Mouse (Mus musculus): Measurements from ENCODE around the gene Atp1a3. TPM values are rescaled to one million over a fixed set of nuclear protein-coding genes. Genes with fewer than 3 reads are reported as not detected.

Atp1a3 gene
- polyA plus RNA-seq, 1 experiment from 2014 or later: 1.0 TPM

DNA sequence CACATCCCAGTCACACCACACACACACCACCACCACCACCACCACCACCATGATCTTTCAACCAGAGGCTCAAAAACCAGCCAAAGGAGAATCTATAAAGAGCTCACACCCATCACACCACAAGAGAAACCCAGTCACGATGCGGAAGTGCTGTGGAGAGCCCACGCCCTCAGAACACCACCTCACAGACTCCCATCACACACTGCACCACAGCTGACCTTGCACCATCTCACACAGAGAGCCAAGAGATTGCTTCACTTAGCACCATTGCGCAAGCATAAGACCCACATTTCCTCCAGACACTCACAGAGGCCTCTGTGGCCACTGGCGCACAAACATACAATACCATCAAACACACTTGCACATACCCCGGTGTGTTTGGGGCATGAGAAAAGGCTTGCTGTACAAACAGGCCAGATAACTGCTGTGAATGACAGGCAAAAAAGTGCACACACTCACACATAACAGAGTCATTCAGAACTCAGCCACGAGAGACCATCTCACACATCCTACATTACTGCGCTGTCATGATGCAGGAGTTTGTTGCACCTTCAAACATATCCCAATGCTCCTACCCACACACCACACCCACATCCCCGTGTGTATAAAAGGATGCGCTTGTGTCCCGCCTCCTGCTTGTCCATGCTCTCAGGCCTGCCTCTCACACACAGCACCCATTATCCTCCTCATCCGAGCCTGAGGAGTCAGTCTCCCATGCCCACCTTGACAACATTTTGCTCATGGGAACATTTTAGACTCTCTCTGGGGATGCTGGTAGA, 1.0 kb upstream of the Atp1a3 start:
- WGBS: 72% methylated on average over 12 of the region's 12 CpGs
- no peak overlapping the region for H3K4me3 ChIP-seq (ENCODE audit: low read length)
- no peaks in the 10 kb centered on the region for H3K9me3 ChIP-seq (ENCODE audit: control insufficient read depth, low read length)
- H3K27me3 ChIP-seq (ENCODE audit: control insufficient read depth, insufficient read depth, low read depth, low read length): peaks cover 71% of the 10 kb centered on the region
- H3K27ac ChIP-seq (ENCODE audit: low read length): no peak overlapping the region
- H3K4me1 ChIP-seq (replicated peaks; ENCODE audit: control insufficient read depth, insufficient read depth, low read length): peaks cover 6% of the 10 kb centered on the region; the same call in 1 of the 2 replicates
- no peaks in the 10 kb centered on the region for H3K36me3 ChIP-seq (ENCODE audit: control insufficient read depth, insufficient read depth, low read length)
- no peak for ATAC-seq (ENCODE audit: low read depth)
- no peak overlapping the region for H3K4me2 ChIP-seq (ENCODE audit: low read depth, low read length)
- H3K9ac ChIP-seq (ENCODE audit: low read length): no peak overlapping the region

DNA sequence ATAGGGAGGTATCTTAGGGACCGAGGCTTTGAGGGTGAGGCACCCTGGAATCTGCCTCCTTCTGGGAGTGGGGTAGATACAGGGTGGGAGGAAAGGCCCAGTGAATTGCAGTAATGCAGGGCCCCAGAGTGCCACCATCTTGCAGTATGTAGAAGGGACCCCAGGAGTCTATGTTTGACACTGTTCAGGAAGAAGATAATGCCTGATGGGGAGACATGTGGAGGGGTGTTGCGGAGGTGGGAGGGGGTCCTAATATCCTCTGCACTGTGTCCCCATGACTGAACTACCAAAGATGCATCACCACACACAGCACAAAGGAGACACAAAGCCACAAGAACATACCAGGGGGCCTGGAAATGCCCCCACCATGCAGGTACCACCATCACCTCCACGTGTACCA, 413 bp upstream of the Atp1a3 start:
- 48% methylated on average over 3 of the region's 3 CpGs for WGBS
- no peaks in the 10 kb centered on the region for H3K9me3 ChIP-seq (ENCODE audit: control insufficient read depth, low read length)
- H3K9ac ChIP-seq (ENCODE audit: low read length): no peak overlapping the region
- peaks cover 6% of the 10 kb centered on the region; the same call in 1 of the 2 replicates for H3K4me1 ChIP-seq (replicated peaks; ENCODE audit: control insufficient read depth, insufficient read depth, low read length)
- no peak overlapping the region for H3K27ac ChIP-seq (ENCODE audit: low read length)
- H3K27me3 ChIP-seq (ENCODE audit: control insufficient read depth, insufficient read depth, low read depth, low read length): peaks cover 65% of the 10 kb centered on the region
- ATAC-seq (ENCODE audit: low read depth): no peak
- H3K36me3 ChIP-seq (ENCODE audit: control insufficient read depth, insufficient read depth, low read length): no peaks in the 10 kb centered on the region
- H3K4me3 ChIP-seq (ENCODE audit: low read length): no peak overlapping the region
- H3K4me2 ChIP-seq (ENCODE audit: low read depth, low read length): no peak overlapping the region

DNA sequence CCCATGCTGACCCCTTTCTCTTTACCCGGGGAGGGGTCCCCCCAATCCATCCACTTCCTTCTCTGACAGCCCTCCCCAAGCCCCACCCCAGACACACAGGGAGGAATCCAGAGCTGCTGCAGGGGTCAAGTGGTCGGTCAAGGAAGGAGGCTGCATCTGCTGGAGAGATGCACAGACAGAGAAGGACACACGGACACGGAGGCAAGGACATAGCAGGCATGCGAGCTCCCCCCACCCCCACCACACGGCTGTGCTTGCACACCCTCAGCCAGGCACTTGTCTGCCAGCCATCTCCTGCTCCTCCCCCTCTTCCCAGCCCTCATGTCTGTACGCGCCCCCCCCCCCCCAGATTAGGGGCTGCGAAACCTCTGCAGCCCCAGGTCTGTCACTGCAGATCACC, 952 bp downstream of the Atp1a3 start:
- H3K4me3 ChIP-seq (ENCODE audit: low read length): no peak overlapping the region
- no peaks in the 10 kb centered on the region for H3K9me3 ChIP-seq (ENCODE audit: control insufficient read depth, low read length)
- ATAC-seq (ENCODE audit: low read depth): no peak
- H3K27ac ChIP-seq (ENCODE audit: low read length): no peak overlapping the region
- no peak overlapping the region for H3K9ac ChIP-seq (ENCODE audit: low read length)
- WGBS: 28% methylated on average over 6 of the region's 9 CpGs
- H3K27me3 ChIP-seq (ENCODE audit: control insufficient read depth, insufficient read depth, low read depth, low read length): peaks cover 52% of the 10 kb centered on the region
- no peaks in the 10 kb centered on the region for H3K36me3 ChIP-seq (ENCODE audit: control insufficient read depth, insufficient read depth, low read length)
- H3K4me1 ChIP-seq (replicated peaks; ENCODE audit: control insufficient read depth, insufficient read depth, low read length): no peaks in the 10 kb centered on the region; the same call in 1 of the 2 replicates
- H3K4me2 ChIP-seq (ENCODE audit: low read depth, low read length): no peak overlapping the region

DNA sequence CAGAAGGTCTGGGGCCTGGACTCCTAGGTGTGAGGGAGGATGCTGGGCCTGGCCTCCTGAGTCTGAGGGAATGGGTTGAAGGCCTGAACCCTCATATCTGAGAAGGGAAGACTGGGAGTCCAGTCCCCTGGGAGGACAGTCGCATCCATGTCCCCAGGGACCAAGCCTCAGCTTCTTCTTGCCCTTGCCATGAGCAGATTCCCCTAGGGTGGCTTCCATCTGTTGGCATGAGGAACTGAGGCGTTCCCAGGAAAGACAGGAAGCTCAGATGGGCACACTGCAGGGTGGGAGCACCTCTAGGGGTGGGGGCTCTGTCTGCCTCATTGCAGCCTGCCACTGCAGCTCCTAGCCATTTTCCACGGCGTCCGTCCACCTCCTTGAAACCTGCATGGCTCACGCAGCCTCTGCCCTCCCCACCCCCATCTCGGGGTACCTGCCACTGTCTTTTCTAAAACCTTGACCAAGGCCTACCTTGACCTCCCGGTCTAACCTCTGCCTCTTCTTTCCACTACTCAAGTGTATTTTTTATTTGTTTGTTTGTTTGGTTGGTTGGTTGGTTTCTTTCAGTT, 1.9 kb downstream of the Atp1a3 start:
- WGBS: 75% methylated on average over 8 of the region's 8 CpGs
- H3K27me3 ChIP-seq (ENCODE audit: control insufficient read depth, insufficient read depth, low read depth, low read length): peaks cover 43% of the 10 kb centered on the region

DNA sequence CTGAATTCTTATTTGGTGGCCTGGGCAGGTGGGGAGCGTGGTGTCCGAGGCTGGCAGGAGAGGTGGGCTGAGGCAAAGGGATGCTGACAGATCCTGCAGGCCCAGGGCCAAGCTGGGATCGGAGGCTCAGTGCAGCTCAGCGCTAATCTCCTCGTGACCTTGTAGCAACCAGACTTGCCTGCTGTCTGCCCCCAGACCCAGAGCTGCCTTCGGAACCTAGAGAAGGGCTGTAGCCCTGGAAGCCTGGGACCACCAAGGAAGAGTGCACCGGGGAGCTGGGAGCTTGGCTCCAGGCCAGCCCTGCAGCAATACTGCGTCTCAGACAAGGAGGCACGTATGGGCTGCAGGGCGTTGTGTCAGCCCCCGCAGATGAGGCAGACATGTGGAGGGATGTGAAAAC, 2.5 kb downstream of the Atp1a3 start:
- H3K4me3 ChIP-seq (ENCODE audit: low read length): no peak overlapping the region

More for the DNA sequence above, 1.9 kb downstream of the Atp1a3 start:
- no peak for ATAC-seq (ENCODE audit: low read depth)
- no peak overlapping the region for H3K9ac ChIP-seq (ENCODE audit: low read length)
- no peak overlapping the region for H3K27ac ChIP-seq (ENCODE audit: low read length)
- no peaks in the 10 kb centered on the region; the same call in 1 of the 2 replicates for H3K4me1 ChIP-seq (replicated peaks; ENCODE audit: control insufficient read depth, insufficient read depth, low read length)
- no peaks in the 10 kb centered on the region for H3K9me3 ChIP-seq (ENCODE audit: control insufficient read depth, low read length)
- H3K4me3 ChIP-seq (ENCODE audit: low read length): no peak overlapping the region
- no peak overlapping the region for H3K4me2 ChIP-seq (ENCODE audit: low read depth, low read length)
- H3K36me3 ChIP-seq (ENCODE audit: control insufficient read depth, insufficient read depth, low read length): no peaks in the 10 kb centered on the region

DNA sequence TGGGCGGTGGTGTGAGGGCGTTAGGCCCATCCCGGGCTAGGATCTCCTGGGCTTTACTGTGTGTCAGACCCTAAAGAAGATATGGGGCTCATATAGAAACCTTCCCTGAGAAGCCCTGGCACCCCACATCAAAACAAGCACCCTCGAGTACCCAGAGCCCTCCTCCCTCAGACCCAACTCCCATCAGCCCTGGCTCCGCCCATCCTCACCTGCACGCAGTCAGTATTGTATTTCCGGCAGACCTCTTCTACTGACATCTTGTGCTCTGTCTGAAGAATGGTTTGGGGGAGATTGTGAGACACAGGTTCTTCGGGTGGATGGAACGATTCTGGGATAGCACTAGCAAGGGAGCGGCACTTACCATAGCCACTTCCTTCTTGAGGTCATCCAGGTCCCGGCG, 5.0 kb downstream of the Atp1a3 start:
- ATAC-seq (ENCODE audit: low read depth): no peak
- Histone ChIP-seq H3K27me3 (ENCODE audit: control insufficient read depth, insufficient read depth, low read depth, low read length) (peaks cover 11% of the 10 kb centered on the region), H3K36me3 (ENCODE audit: control insufficient read depth, insufficient read depth, low read length) (no peaks in the 10 kb centered on the region), H3K4me1 (replicated peaks; ENCODE audit: control insufficient read depth, insufficient read depth, low read length) (no peaks in the 10 kb centered on the region; the same call in 1 of the 2 replicates), H3K27ac (ENCODE audit: low read length) (no peak overlapping the region), H3K4me3 (ENCODE audit: low read length) (no peak overlapping the region), H3K9ac (ENCODE audit: low read length) (no peak overlapping the region), H3K4me2 (ENCODE audit: low read depth, low read length) (no peak overlapping the region), H3K9me3 (ENCODE audit: control insufficient read depth, low read length) (no peaks in the 10 kb centered on the region)
- 56% methylated on average over 12 of the region's 12 CpGs for WGBS

More for the DNA sequence above, 2.5 kb downstream of the Atp1a3 start:
- Histone ChIP-seq H3K9me3 (ENCODE audit: control insufficient read depth, low read length) (no peaks in the 10 kb centered on the region), H3K27ac (ENCODE audit: low read length) (no peak overlapping the region), H3K9ac (ENCODE audit: low read length) (no peak overlapping the region), H3K4me1 (replicated peaks; ENCODE audit: control insufficient read depth, insufficient read depth, low read length) (no peaks in the 10 kb centered on the region; the same call in 1 of the 2 replicates), H3K27me3 (ENCODE audit: control insufficient read depth, insufficient read depth, low read depth, low read length) (peaks cover 37% of the 10 kb centered on the region), H3K4me2 (ENCODE audit: low read depth, low read length) (no peak overlapping the region), H3K36me3 (ENCODE audit: control insufficient read depth, insufficient read depth, low read length) (no peaks in the 10 kb centered on the region)
- ATAC-seq (ENCODE audit: low read depth): no peak
- WGBS: 40% methylated on average over 11 of the region's 11 CpGs

DNA sequence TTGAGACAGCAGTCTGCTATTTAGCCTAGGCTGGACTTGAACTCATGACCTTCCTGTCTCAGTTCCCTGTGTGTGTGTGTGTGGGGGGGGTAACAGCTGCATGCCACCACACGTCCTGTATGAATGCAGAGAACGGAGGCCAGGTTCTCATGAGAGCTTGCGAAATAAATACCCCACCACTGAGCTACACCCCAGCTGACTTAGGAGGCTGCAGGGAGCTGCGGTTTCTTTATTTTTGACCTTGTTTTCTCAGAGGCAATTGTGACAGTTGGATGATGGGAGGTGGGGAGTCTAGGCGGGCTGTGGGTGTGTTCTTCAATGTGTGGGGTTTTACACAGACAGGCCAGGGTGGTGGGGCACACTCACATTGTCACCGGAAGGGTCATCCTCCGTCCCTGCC, 5.5 kb downstream of the Atp1a3 start:
- Histone ChIP-seq H3K27ac (ENCODE audit: low read length) (no peak overlapping the region), H3K4me3 (ENCODE audit: low read length) (no peak overlapping the region), H3K4me2 (ENCODE audit: low read depth, low read length) (no peak overlapping the region), H3K36me3 (ENCODE audit: control insufficient read depth, insufficient read depth, low read length) (no peaks in the 10 kb centered on the region), H3K27me3 (ENCODE audit: control insufficient read depth, insufficient read depth, low read depth, low read length) (peaks cover 6% of the 10 kb centered on the region), H3K4me1 (replicated peaks; ENCODE audit: control insufficient read depth, insufficient read depth, low read length) (no peaks in the 10 kb centered on the region), H3K9ac (ENCODE audit: low read length) (no peak overlapping the region), H3K9me3 (ENCODE audit: control insufficient read depth, low read length) (no peaks in the 10 kb centered on the region)
- 61% methylated on average over 7 of the region's 7 CpGs for WGBS
- ATAC-seq (ENCODE audit: low read depth): no peak

DNA sequence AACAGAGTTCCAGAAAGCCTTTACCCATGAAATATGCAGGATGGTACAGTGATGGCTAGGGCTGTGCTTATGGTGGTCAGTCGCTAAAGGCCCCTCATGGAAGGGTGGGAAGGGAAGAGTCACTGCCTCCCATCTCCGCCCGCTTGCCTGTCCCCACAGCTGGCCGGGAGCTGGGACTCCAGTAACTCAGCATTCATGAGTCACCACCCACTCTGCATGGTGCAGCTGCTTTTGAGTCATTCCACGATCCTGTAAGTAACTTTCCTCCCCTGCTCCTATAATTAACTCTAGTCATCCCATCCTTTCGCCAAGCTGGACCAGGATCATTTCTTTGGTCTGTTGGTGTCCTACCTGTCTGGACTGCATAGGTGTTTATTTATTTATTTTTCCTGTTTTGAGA, 12.7 kb downstream of the Atp1a3 start:
- H3K4me2 ChIP-seq (ENCODE audit: low read depth, low read length): no peak overlapping the region
- H3K4me3 ChIP-seq (ENCODE audit: low read length): no peak overlapping the region
- H3K36me3 ChIP-seq (ENCODE audit: control insufficient read depth, insufficient read depth, low read length): no peaks in the 10 kb centered on the region
- no peaks in the 10 kb centered on the region for H3K4me1 ChIP-seq (replicated peaks; ENCODE audit: control insufficient read depth, insufficient read depth, low read length)
- no peak overlapping the region for H3K27ac ChIP-seq (ENCODE audit: low read length)
- ATAC-seq (ENCODE audit: low read depth): no peak
- no peaks in the 10 kb centered on the region for H3K9me3 ChIP-seq (ENCODE audit: control insufficient read depth, low read length)
- H3K9ac ChIP-seq (ENCODE audit: low read length): no peak overlapping the region
- WGBS: 76% methylated on average over 6 of the region's 6 CpGs
- H3K27me3 ChIP-seq (ENCODE audit: control insufficient read depth, insufficient read depth, low read depth, low read length): no peaks in the 10 kb centered on the region

DNA sequence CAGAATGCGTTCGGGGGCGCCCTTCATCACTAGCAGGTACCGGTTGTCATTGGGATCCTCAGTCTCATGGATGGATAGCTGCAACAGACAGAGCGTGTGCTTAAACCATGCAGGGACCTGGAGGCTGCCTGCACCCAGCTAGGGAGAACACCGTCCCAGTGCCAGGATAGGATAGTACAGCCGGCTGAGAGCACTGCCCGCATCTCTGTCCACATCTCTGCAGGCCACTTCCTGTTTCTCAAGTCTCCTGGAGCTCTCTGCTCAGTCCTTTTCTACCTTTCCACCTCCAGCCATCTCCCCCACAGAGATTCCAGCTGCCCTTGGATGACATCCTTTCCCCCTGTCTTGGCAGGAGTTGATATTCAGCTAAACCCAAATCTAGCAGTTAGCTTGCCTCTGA, 15.3 kb downstream of the Atp1a3 start:
- Histone ChIP-seq H3K27ac (ENCODE audit: low read length) (no peak overlapping the region), H3K9ac (ENCODE audit: low read length) (no peak overlapping the region), H3K36me3 (ENCODE audit: control insufficient read depth, insufficient read depth, low read length) (no peaks in the 10 kb centered on the region), H3K4me3 (ENCODE audit: low read length) (no peak overlapping the region), H3K9me3 (ENCODE audit: control insufficient read depth, low read length) (no peaks in the 10 kb centered on the region), H3K27me3 (ENCODE audit: control insufficient read depth, insufficient read depth, low read depth, low read length) (no peaks in the 10 kb centered on the region), H3K4me1 (replicated peaks; ENCODE audit: control insufficient read depth, insufficient read depth, low read length) (no peaks in the 10 kb centered on the region), H3K4me2 (ENCODE audit: low read depth, low read length) (no peak overlapping the region)
- no peak for ATAC-seq (ENCODE audit: low read depth)
- 86% methylated on average over 8 of the region's 8 CpGs for WGBS

All from lung, embryonic 16.5 days (tissue).